Mouse (Mus musculus): ENCODE data around the gene Unc13d.

- TF ChIP-seq CTCF (IDR thresholded peaks at IDR 0.05; ENCODE audit: borderline replicate concordance, extremely low read depth, insufficient read depth, insufficient read length), result no peak
- no peak for TF ChIP-seq POLR2A (IDR thresholded peaks at IDR 0.05; ENCODE audit: borderline replicate concordance, extremely low read depth, insufficient read depth, insufficient read length, poor library complexity, severe bottlenecking)
These were observed 14.2 kb downstream of the Unc13d start for GRCm38 (mm10) chr11:116063562-116063961.
